Mouse (Mus musculus): ENCODE data around the gene Tubb4a. TPM values are rescaled to one million over a fixed set of nuclear protein-coding genes. Genes with fewer than 3 reads are reported as not detected.
A peak's percentile ranks its signal among the peaks of the same experiment; 100 is the strongest.

Tubb4a gene
- polyA plus RNA-seq, 1 experiment from 2014 or later: 121 TPM

GRCm38 (mm10) chr17:57112768-57113474 is 25.3 kb upstream of the Tubb4a start:
- H3K27ac ChIP-seq: no peak overlapping the region
- 0 out of 2 replicates have a peak, but pooled peaks cover under 1% of the 10 kb centered on the region for H3K4me1 ChIP-seq
- WGBS: 85% methylated on average over 10 of the region's 10 CpGs
- ATAC-seq (ENCODE audit: low FRiP score): no peak
- H3K9me3 ChIP-seq: no peaks in the 10 kb centered on the region
- no peaks in the 10 kb centered on the region; the same call in 1 of the 2 replicates for H3K27me3 ChIP-seq
- no peak overlapping the region for H3K4me3 ChIP-seq (replicated peaks)
- no peak overlapping the region for H3K9ac ChIP-seq
- no peak overlapping the region for H3K4me2 ChIP-seq
- no peaks in the 10 kb centered on the region for H3K36me3 ChIP-seq (replicated peaks)

GRCm38 (mm10) chr17:57110005-57110404 is 22.4 kb upstream of the Tubb4a start:
- 95% methylated on average over 1 of the region's 1 CpGs for WGBS
- H3K9me3 ChIP-seq: no peaks in the 10 kb centered on the region
- H3K4me3 ChIP-seq (replicated peaks): no peak overlapping the region
- no peaks in the 10 kb centered on the region for H3K36me3 ChIP-seq (replicated peaks)
- no peak overlapping the region for H3K9ac ChIP-seq
- H3K27ac ChIP-seq: no peak overlapping the region
- ATAC-seq (ENCODE audit: low FRiP score): no peak
- no peaks in the 10 kb centered on the region for H3K27me3 ChIP-seq
- no peak overlapping the region for H3K4me2 ChIP-seq
- peaks cover 22% of the 10 kb centered on the region for H3K4me1 ChIP-seq

GRCm38 (mm10) chr17:57108666-57109171 is 21.1 kb upstream of the Tubb4a start:
- Histone ChIP-seq H3K4me3 (replicated peaks) (no peak overlapping the region), H3K9me3 (no peaks in the 10 kb centered on the region), H3K4me1 (peaks cover 29% of the 10 kb centered on the region), H3K27me3 (no peaks in the 10 kb centered on the region), H3K9ac (no peak overlapping the region), H3K27ac (no peak overlapping the region), H3K4me2 (no peak overlapping the region), H3K36me3 (replicated peaks) (no peaks in the 10 kb centered on the region)
- WGBS: 60% methylated on average over 5 of the region's 5 CpGs
- no peak for ATAC-seq (ENCODE audit: low FRiP score)

GRCm38 (mm10) chr17:57108040-57108665 is 20.6 kb upstream of the Tubb4a start:
- Histone ChIP-seq H3K4me3 (replicated peaks) (no peak overlapping the region), H3K4me1 (peaks cover 29% of the 10 kb centered on the region), H3K4me2 (no peak overlapping the region), H3K9ac (no peak overlapping the region), H3K9me3 (no peaks in the 10 kb centered on the region), H3K27ac (no peak overlapping the region), H3K36me3 (replicated peaks) (no peaks in the 10 kb centered on the region), H3K27me3 (no peaks in the 10 kb centered on the region)
- WGBS: 85% methylated on average over 7 of the region's 7 CpGs
- ATAC-seq (ENCODE audit: low FRiP score): no peak

- no peak for ATAC-seq (ENCODE audit: low FRiP score)
- no peaks in the 10 kb centered on the region for H3K9me3 ChIP-seq
- 89% methylated on average over 5 of the region's 5 CpGs for WGBS
- no peaks in the 10 kb centered on the region for H3K27me3 ChIP-seq
- H3K36me3 ChIP-seq (replicated peaks): no peaks in the 10 kb centered on the region
- no peak overlapping the region for H3K9ac ChIP-seq
- H3K4me1 ChIP-seq: peaks cover 29% of the 10 kb centered on the region
- peak overlapping the region; percentile 86 for H3K4me2 ChIP-seq
- H3K4me3 ChIP-seq (replicated peaks): no peak overlapping the region
- H3K27ac ChIP-seq: no peak overlapping the region
Measured at GRCm38 (mm10) chr17:57107064-57107463, 19.5 kb upstream of the Tubb4a start.

GRCm38 (mm10) chr17:57106035-57106368 is 18.4 kb upstream of the Tubb4a start:
- Histone ChIP-seq H3K4me1 (peaks cover 29% of the 10 kb centered on the region), H3K9ac (peak overlapping the region; percentile 75), H3K4me2 (peak overlapping the region; percentile 86), H3K4me3 (replicated peaks) (peak overlapping the region; percentile 67), H3K27ac (no peak overlapping the region), H3K9me3 (no peaks in the 10 kb centered on the region), H3K27me3 (no peaks in the 10 kb centered on the region), H3K36me3 (replicated peaks) (no peaks in the 10 kb centered on the region)
- no peak; the same call in 1 of the 2 replicates for ATAC-seq (ENCODE audit: low FRiP score)
- 8% methylated on average over 9 of the region's 9 CpGs for WGBS

- Histone ChIP-seq H3K27me3 (no peaks in the 10 kb centered on the region), H3K36me3 (replicated peaks) (no peaks in the 10 kb centered on the region), H3K4me1 (peaks cover 29% of the 10 kb centered on the region), H3K9ac (peak within 1 kb of the TSS; percentile 75), H3K4me3 (replicated peaks) (peak within 1 kb of the TSS; percentile 67), H3K9me3 (no peaks in the 10 kb centered on the region), H3K4me2 (peak within 1 kb of the TSS; percentile 86), H3K27ac (peak within 1 kb of the TSS; percentile 21; the same call in 1 of the 2 replicates)
- ATAC-seq (ENCODE audit: low FRiP score): peak; percentile 87
- under 1% methylated on average over 58 of the region's 61 CpGs for WGBS
Measured at GRCm38 (mm10) chr17:57105181-57106034, 17.8 kb upstream of the Tubb4a start, which contains the start of gene Tnfsf9. Gene Tnfsf9, plus strand, starts transcription at chr17:57105325.

GRCm38 (mm10) chr17:57104496-57104895 is 16.9 kb upstream of the Tubb4a start:
- no peak; the same call in 1 of the 2 replicates for ATAC-seq (ENCODE audit: low FRiP score)
- H3K9ac ChIP-seq: peak overlapping the region; percentile 75
- peak overlapping the region; percentile 67 for H3K4me3 ChIP-seq (replicated peaks)
- no peaks in the 10 kb centered on the region for H3K27me3 ChIP-seq
- no peaks in the 10 kb centered on the region for H3K36me3 ChIP-seq (replicated peaks)
- peaks cover 34% of the 10 kb centered on the region for H3K4me1 ChIP-seq
- no peaks in the 10 kb centered on the region for H3K9me3 ChIP-seq
- 0 out of 2 replicates have a peak overlapping the region, but pooled peaks have one; percentile 21 for H3K27ac ChIP-seq
- WGBS: 43% methylated on average over 4 of the region's 4 CpGs
- H3K4me2 ChIP-seq: peak overlapping the region; percentile 86

- H3K9me3 ChIP-seq: no peaks in the 10 kb centered on the region
- no peak for ATAC-seq (ENCODE audit: low FRiP score)
- H3K36me3 ChIP-seq (replicated peaks): no peaks in the 10 kb centered on the region
- H3K4me3 ChIP-seq (replicated peaks): no peak overlapping the region
- H3K9ac ChIP-seq: no peak overlapping the region
- no peak overlapping the region for H3K27ac ChIP-seq
- H3K4me2 ChIP-seq: no peak overlapping the region
- 93% methylated on average over 2 of the region's 2 CpGs for WGBS
- no peaks in the 10 kb centered on the region for H3K27me3 ChIP-seq
- peaks cover 29% of the 10 kb centered on the region for H3K4me1 ChIP-seq
Measured at GRCm38 (mm10) chr17:57102276-57102675, 14.7 kb upstream of the Tubb4a start.

- no peak overlapping the region for H3K4me3 ChIP-seq (replicated peaks)
- H3K4me2 ChIP-seq: no peak overlapping the region
- 0 out of 2 replicates have a peak, but pooled peaks cover 3% of the 10 kb centered on the region for H3K27me3 ChIP-seq
- H3K9me3 ChIP-seq: no peaks in the 10 kb centered on the region
- no peaks in the 10 kb centered on the region for H3K36me3 ChIP-seq (replicated peaks)
- 9% methylated on average over 10 of the region's 10 CpGs for WGBS
- H3K27ac ChIP-seq: no peak overlapping the region
- H3K9ac ChIP-seq: no peak overlapping the region
- ATAC-seq (ENCODE audit: low FRiP score): no peak
- peaks cover 22% of the 10 kb centered on the region for H3K4me1 ChIP-seq
Measured at GRCm38 (mm10) chr17:57099629-57100325, 12.2 kb upstream of the Tubb4a start.

- H3K4me1 ChIP-seq: peaks cover 16% of the 10 kb centered on the region
- H3K4me3 ChIP-seq (replicated peaks): no peak overlapping the region
- H3K9ac ChIP-seq: no peak overlapping the region
- WGBS: 84% methylated on average over 5 of the region's 5 CpGs
- H3K36me3 ChIP-seq (replicated peaks): no peaks in the 10 kb centered on the region
- no peaks in the 10 kb centered on the region for H3K9me3 ChIP-seq
- no peak overlapping the region for H3K27ac ChIP-seq
- no peak overlapping the region for H3K4me2 ChIP-seq
- H3K27me3 ChIP-seq: 0 out of 2 replicates have a peak, but pooled peaks cover 3% of the 10 kb centered on the region
- no peak for ATAC-seq (ENCODE audit: low FRiP score)
Measured at GRCm38 (mm10) chr17:57098321-57098720, 10.7 kb upstream of the Tubb4a start.

Data from forebrain, embryonic 12.5 days (tissue).